Mouse (Mus musculus) heart, postnatal 25 days (tissue): ENCODE measurements around the gene Pcp2. TPM values are rescaled to one million over a fixed set of nuclear protein-coding genes. Genes with fewer than 3 reads are reported as not detected.

Experiments used
- DNase-seq: peaks from one replicate; pipeline ENCODE4 v3.0.0; 2022; ENCODE audit warnings: low spot score
- intact Hi-C: fragments of 180-260 bp; cut with DNase I; formaldehyde crosslinking; loops from one replicate; pipeline ENCODE4 v1.15.1; 2025
- total RNA-seq, 2 experiments: library from RNA; stranded (reverse); gene quantifications; 2 replicates each; pipeline ENCODE4 v1.2.3; 2021

Gene Pcp2
- total RNA-seq, 2 experiments from 2014 or later, result not detected

GRCm38 (mm10) chr8:3576211-3576960, 49.0 kb downstream of the Pcp2 start:
- no peak for DNase-seq
- intact Hi-C loops, result no loop called here

DNA sequence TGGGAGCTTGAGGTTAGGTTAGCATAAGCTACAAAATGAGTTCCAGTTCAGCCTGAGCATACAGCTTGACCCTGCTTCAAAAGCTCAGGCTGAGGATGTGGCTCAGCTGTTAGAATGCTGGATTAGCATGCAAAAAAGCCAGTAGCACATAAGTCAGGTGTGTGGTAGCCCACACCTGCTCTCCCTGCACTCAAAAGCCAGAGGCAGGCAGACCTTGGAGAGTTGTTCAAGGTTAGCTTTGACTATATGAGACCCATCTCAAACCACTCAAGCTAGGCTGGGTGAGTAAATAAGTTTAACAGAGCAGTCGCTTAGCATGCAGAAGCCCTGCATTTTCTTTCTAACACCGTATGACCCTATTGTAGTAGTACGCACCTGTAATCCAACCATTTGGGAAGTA, 50.8 kb downstream of the Pcp2 start:
- no peak for DNase-seq
- intact Hi-C loops, result no loop called here

Other genes with a start within 250 kb of the Pcp2 start
- gene Arhgef18, start 232.5 kb downstream of the Pcp2 start, total RNA-seq, result 10 to 100 TPM; 20.0 to 20.3 TPM
- gene Pex11g, start 157.9 kb downstream of the Pcp2 start, total RNA-seq, result 1 to 10 TPM; 3.2 to 3.4 TPM
- gene Tex45, start 154.7 kb downstream of the Pcp2 start, total RNA-seq, result not detected
- 10 to 100 TPM; 27.2 to 28.6 TPM for gene Zfp358, start 132.4 kb downstream of the Pcp2 start, total RNA-seq
- gene Mcoln1, start 125.1 kb downstream of the Pcp2 start, total RNA-seq, result 10 to 100 TPM; 18.5 to 22.0 TPM
- 10 to 100 TPM; 10.6 to 11.9 TPM for gene Pnpla6, start 110.2 kb downstream of the Pcp2 start, total RNA-seq
- under 1 TPM in 1 of 2 experiments, not detected in 1; 0.25 TPM for gene C330021F23Rik, start 57.6 kb downstream of the Pcp2 start, total RNA-seq
- under 1 TPM; 0.47 to 0.67 TPM for gene Camsap3, start 38.3 kb downstream of the Pcp2 start, total RNA-seq
- gene Xab2, start 4.2 kb downstream of the Pcp2 start, total RNA-seq, result 10 to 100 TPM; 14.5 to 14.9 TPM
- 10 to 100 TPM; 70.6 to 80.3 TPM for gene Pet100, start 4.0 kb downstream of the Pcp2 start, total RNA-seq
- gene Stxbp2, start 5.4 kb upstream of the Pcp2 start, total RNA-seq, result 1 to 10 TPM; 4.5 to 4.8 TPM
- gene Retn, start 30.2 kb upstream of the Pcp2 start, total RNA-seq, result 1 to 10 TPM in 1 of 2 experiments, under 1 TPM in 1; 0.70 to 3.7 TPM
- gene Mcemp1, start 40.2 kb upstream of the Pcp2 start, total RNA-seq, result under 1 TPM; 0.22 to 0.34 TPM
- 1 to 10 TPM in 1 of 2 experiments, not detected in 1; 2.2 TPM for gene Fcor, start 46.8 kb upstream of the Pcp2 start, total RNA-seq
- 10 to 100 TPM; 19.1 to 19.3 TPM for gene Trappc5, start 50.8 kb upstream of the Pcp2 start, total RNA-seq
- gene Fcer2a, start 68.6 kb upstream of the Pcp2 start, total RNA-seq, result under 1 TPM; 0.29 to 0.59 TPM
- gene Clec4g, start 95.1 kb upstream of the Pcp2 start, total RNA-seq, result under 1 TPM; 0.65 to 0.67 TPM
- under 1 TPM; 0.22 to 0.42 TPM for gene Cd209a, start 123.4 kb upstream of the Pcp2 start, total RNA-seq
- not detected for gene Cd209e, start 228.8 kb upstream of the Pcp2 start, total RNA-seq